Mouse (Mus musculus): ENCODE measurements around the gene Clic3. TPM values are rescaled to one million over a fixed set of nuclear protein-coding genes. Genes with fewer than 3 reads are reported as not detected.

Clic3 gene
- total and polyA plus RNA-seq, 2 experiments from 2014 or later = 2.4 to 6.5 TPM

- ATAC-seq (ENCODE audit: insufficient read depth, low read depth) = peak; percentile 92
- peak; percentile 91 for DNase-seq (ENCODE audit: low spot score)
- TF ChIP-seq EP300 (IDR thresholded peaks at IDR 0.05; ENCODE audit: low read depth) (no peak), CTCF (IDR thresholded peaks at IDR 0.05; ENCODE audit: low read depth) (peak; percentile 88)
- no peaks in the 10 kb centered on the region for H3K9me3 ChIP-seq (replicated peaks; ENCODE audit: control insufficient read depth, low read length)
- H3K4me1 ChIP-seq (ENCODE audit: control insufficient read depth, insufficient read depth) = peaks cover 4% of the 10 kb centered on the region; the same call in 1 of the 2 replicates
- no peaks in the 10 kb centered on the region for H3K36me3 ChIP-seq (replicated peaks; ENCODE audit: control insufficient read depth, insufficient read depth, low read length)
- peak within 1 kb of the TSS; percentile 79 for H3K9ac ChIP-seq (replicated peaks; ENCODE audit: low read depth, low read length)
- under 1% methylated on average over 74 of the region's 89 CpGs for WGBS
- H3K4me2 ChIP-seq (ENCODE audit: low read depth, low read length) = peak within 1 kb of the TSS; percentile 99
- peak within 1 kb of the TSS; percentile 81 for H3K4me3 ChIP-seq (ENCODE audit: low read depth, low read length)
- peaks cover 26% of the 10 kb centered on the region for H3K27me3 ChIP-seq (ENCODE audit: control insufficient read depth, insufficient read depth, low read length)
- H3K27ac ChIP-seq (ENCODE audit: low read depth) = peak within 1 kb of the TSS; percentile 36; the same call in 1 of the 2 replicates
These were observed 28.0 kb upstream of the Clic3 start, which contains the start of gene Abca2 for GRCm38 (mm10) chr2:25428442-25429236. Gene Abca2 (plus strand): TSS chr2:25428703.

- Histone ChIP-seq H3K4me2 (ENCODE audit: low read depth, low read length) (peak overlapping the region; percentile 99), H3K27me3 (ENCODE audit: control insufficient read depth, insufficient read depth, low read length) (peaks cover 21% of the 10 kb centered on the region), H3K9ac (replicated peaks; ENCODE audit: low read depth, low read length) (0 out of 2 replicates have a peak overlapping the region, but pooled peaks have one; percentile 79), H3K9me3 (replicated peaks; ENCODE audit: control insufficient read depth, low read length) (no peaks in the 10 kb centered on the region), H3K4me1 (ENCODE audit: control insufficient read depth, insufficient read depth) (peaks cover 4% of the 10 kb centered on the region; the same call in 1 of the 2 replicates), H3K36me3 (replicated peaks; ENCODE audit: control insufficient read depth, insufficient read depth, low read length) (0 out of 2 replicates have a peak, but pooled peaks cover 1% of the 10 kb centered on the region), H3K4me3 (ENCODE audit: low read depth, low read length) (peak overlapping the region; percentile 81; the same call in 1 of the 2 replicates), H3K27ac (ENCODE audit: low read depth) (no peak overlapping the region)
- no peak for ATAC-seq (ENCODE audit: insufficient read depth, low read depth)
- no peak for DNase-seq (ENCODE audit: low spot score)
- no peak for TF ChIP-seq CTCF (IDR thresholded peaks at IDR 0.05; ENCODE audit: low read depth)
- TF ChIP-seq EP300 (IDR thresholded peaks at IDR 0.05; ENCODE audit: low read depth) = no peak
- WGBS = 60% methylated on average over 5 of the region's 5 CpGs
These were observed 27.0 kb upstream of the Clic3 start for GRCm38 (mm10) chr2:25429435-25430180.

GRCm38 (mm10) chr2:25430395-25431233 is 26.0 kb upstream of the Clic3 start:
- Histone ChIP-seq H3K27ac (ENCODE audit: low read depth) (no peak overlapping the region), H3K4me3 (ENCODE audit: low read depth, low read length) (no peak overlapping the region), H3K9ac (replicated peaks; ENCODE audit: low read depth, low read length) (no peak overlapping the region), H3K36me3 (replicated peaks; ENCODE audit: control insufficient read depth, insufficient read depth, low read length) (peaks cover 6% of the 10 kb centered on the region; the same call in 1 of the 2 replicates), H3K4me1 (ENCODE audit: control insufficient read depth, insufficient read depth) (peaks cover 4% of the 10 kb centered on the region; the same call in 1 of the 2 replicates), H3K4me2 (ENCODE audit: low read depth, low read length) (no peak overlapping the region), H3K9me3 (replicated peaks; ENCODE audit: control insufficient read depth, low read length) (no peaks in the 10 kb centered on the region), H3K27me3 (ENCODE audit: control insufficient read depth, insufficient read depth, low read length) (peaks cover 11% of the 10 kb centered on the region)
- TF ChIP-seq CTCF (IDR thresholded peaks at IDR 0.05; ENCODE audit: low read depth) (no peak), EP300 (IDR thresholded peaks at IDR 0.05; ENCODE audit: low read depth) (no peak)
- ATAC-seq (ENCODE audit: insufficient read depth, low read depth) = no peak
- 84% methylated on average over 17 of the region's 17 CpGs for WGBS
- no peak for DNase-seq (ENCODE audit: low spot score)

GRCm38 (mm10) chr2:25431308-25431855 is 25.3 kb upstream of the Clic3 start:
- no peak overlapping the region for H3K9ac ChIP-seq (replicated peaks; ENCODE audit: low read depth, low read length)
- no peaks in the 10 kb centered on the region for H3K9me3 ChIP-seq (replicated peaks; ENCODE audit: control insufficient read depth, low read length)
- peaks cover 4% of the 10 kb centered on the region; the same call in 1 of the 2 replicates for H3K4me1 ChIP-seq (ENCODE audit: control insufficient read depth, insufficient read depth)
- ATAC-seq (ENCODE audit: insufficient read depth, low read depth) (no peak), DNase-seq (ENCODE audit: low spot score) (no peak)
- H3K4me2 ChIP-seq (ENCODE audit: low read depth, low read length) = no peak overlapping the region
- H3K27ac ChIP-seq (ENCODE audit: low read depth) = no peak overlapping the region
- 87% methylated on average over 6 of the region's 6 CpGs for WGBS
- TF ChIP-seq EP300 (IDR thresholded peaks at IDR 0.05; ENCODE audit: low read depth) (no peak), CTCF (IDR thresholded peaks at IDR 0.05; ENCODE audit: low read depth) (no peak)
- H3K4me3 ChIP-seq (ENCODE audit: low read depth, low read length) = no peak overlapping the region
- H3K27me3 ChIP-seq (ENCODE audit: control insufficient read depth, insufficient read depth, low read length) = peaks cover 3% of the 10 kb centered on the region; the same call in 1 of the 2 replicates
- peaks cover 6% of the 10 kb centered on the region; the same call in 1 of the 2 replicates for H3K36me3 ChIP-seq (replicated peaks; ENCODE audit: control insufficient read depth, insufficient read depth, low read length)
